Mouse (Mus musculus): ENCODE results near the gene Cobll1. TPM values are rescaled to one million over a fixed set of nuclear protein-coding genes. Genes with fewer than 3 reads are reported as not detected.
A peak's percentile ranks its signal among the peaks of the same experiment; 100 is the strongest.

Cobll1 gene
- total RNA-seq, 2 experiments from 2014 or later, result 6.3 to 6.4 TPM

GRCm38 (mm10) chr2:65238171-65238963 is 836 bp downstream of the Cobll1 start:
- intact Hi-C loops (cut with DNase I; ENCODE audit: low total_unique reads), result no loop called here
- peak; percentile 75 for DNase-seq

- intact Hi-C loops (cut with DNase I; ENCODE audit: low total_unique reads), result no loop called here
- peak; percentile 18 for DNase-seq
These were observed 1.5 kb downstream of the Cobll1 start for GRCm38 (mm10) chr2:65237610-65238170.

GRCm38 (mm10) chr2:65237116-65237515 is 2.1 kb downstream of the Cobll1 start:
- DNase-seq, result no peak
- intact Hi-C loops (cut with DNase I; ENCODE audit: low total_unique reads), result no loop called here

GRCm38 (mm10) chr2:65236644-65237043 is 2.6 kb downstream of the Cobll1 start:
- intact Hi-C loops (cut with DNase I; ENCODE audit: low total_unique reads), result no loop called here
- no peak for DNase-seq

GRCm38 (mm10) chr2:65232756-65233535 is 6.3 kb downstream of the Cobll1 start:
- intact Hi-C loops (cut with DNase I; ENCODE audit: low total_unique reads), result no loop called here
- no peak for DNase-seq

- intact Hi-C loops (cut with DNase I; ENCODE audit: low total_unique reads), result no loop called here
- DNase-seq, result peak; percentile 30
These were observed 10.8 kb downstream of the Cobll1 start for GRCm38 (mm10) chr2:65228426-65228825.

GRCm38 (mm10) chr2:65227898-65228290 is 11.3 kb downstream of the Cobll1 start:
- DNase-seq, result no peak
- intact Hi-C loops (cut with DNase I; ENCODE audit: low total_unique reads), result no loop called here

GRCm38 (mm10) chr2:65227154-65227897 is 11.9 kb downstream of the Cobll1 start:
- no peak for DNase-seq
- intact Hi-C loops (cut with DNase I; ENCODE audit: low total_unique reads), result no loop called here

GRCm38 (mm10) chr2:65226494-65226893 is 12.7 kb downstream of the Cobll1 start:
- DNase-seq, result no peak

GRCm38 (mm10) chr2:65223956-65224735 is 15.1 kb downstream of the Cobll1 start:
- no peak for DNase-seq
- intact Hi-C loops (cut with DNase I; ENCODE audit: low total_unique reads), result no loop called here

More at GRCm38 (mm10) chr2:65226494-65226893, 12.7 kb downstream of the Cobll1 start:
- intact Hi-C loops (cut with DNase I; ENCODE audit: low total_unique reads), result no loop called here

- intact Hi-C loops (cut with DNase I; ENCODE audit: low total_unique reads), result no loop called here
- DNase-seq, result peak; percentile 9
These were observed 16.2 kb downstream of the Cobll1 start for GRCm38 (mm10) chr2:65223012-65223411.

GRCm38 (mm10) chr2:65221646-65222045 is 17.6 kb downstream of the Cobll1 start:
- intact Hi-C loops (cut with DNase I; ENCODE audit: low total_unique reads), result no loop called here
- DNase-seq, result no peak

GRCm38 (mm10) chr2:65220563-65220962 is 18.6 kb downstream of the Cobll1 start:
- peak; percentile 30 for DNase-seq
- intact Hi-C loops (cut with DNase I; ENCODE audit: low total_unique reads), result no loop called here

GRCm38 (mm10) chr2:65219375-65220135 is 19.6 kb downstream of the Cobll1 start:
- intact Hi-C loops (cut with DNase I; ENCODE audit: low total_unique reads), result no loop called here
- DNase-seq, result no peak

- peak; percentile 37 for DNase-seq
These were observed 20.9 kb downstream of the Cobll1 start for GRCm38 (mm10) chr2:65218318-65218717.

GRCm38 (mm10) chr2:65217677-65218076 is 21.5 kb downstream of the Cobll1 start:
- intact Hi-C loops (cut with DNase I; ENCODE audit: low total_unique reads), result no loop called here

More at GRCm38 (mm10) chr2:65218318-65218717, 20.9 kb downstream of the Cobll1 start:
- intact Hi-C loops (cut with DNase I; ENCODE audit: low total_unique reads), result no loop called here

GRCm38 (mm10) chr2:65216163-65216562 is 23.0 kb downstream of the Cobll1 start:
- no peak for DNase-seq
- intact Hi-C loops (cut with DNase I; ENCODE audit: low total_unique reads), result no loop called here

More at GRCm38 (mm10) chr2:65217677-65218076, 21.5 kb downstream of the Cobll1 start:
- no peak for DNase-seq

- no peak for DNase-seq
- intact Hi-C loops (cut with DNase I; ENCODE audit: low total_unique reads), result no loop called here
These were observed 24.6 kb downstream of the Cobll1 start for GRCm38 (mm10) chr2:65214556-65214955.

Data from gastrocnemius, postnatal 14 days (tissue).